Mouse (Mus musculus) activated CD4-positive, CD25-positive, alpha-beta regulatory T cell, adult 4 months (primary cell): ENCODE measurements around the gene Srl. TPM values are rescaled to one million over a fixed set of nuclear protein-coding genes. Genes with fewer than 3 reads are reported as not detected.
A peak's percentile ranks its signal among the peaks of the same experiment; 100 is the strongest.

Source experiments
- ATAC-seq: one replicate; pipeline ENCODE4 v1.8.0; 2017
- polyA plus RNA-seq, 2 experiments: library from polyadenylated mRNA; unstranded; fragments of 100-300 nt; shearing (Covaris generic); gene quantifications; one replicate each; pipeline ENCODE4 v1.2.1; 2017

Gene Srl
- polyA plus RNA-seq, 2 experiments from 2014 or later: 0.20 to 1.9 TPM

DNA sequence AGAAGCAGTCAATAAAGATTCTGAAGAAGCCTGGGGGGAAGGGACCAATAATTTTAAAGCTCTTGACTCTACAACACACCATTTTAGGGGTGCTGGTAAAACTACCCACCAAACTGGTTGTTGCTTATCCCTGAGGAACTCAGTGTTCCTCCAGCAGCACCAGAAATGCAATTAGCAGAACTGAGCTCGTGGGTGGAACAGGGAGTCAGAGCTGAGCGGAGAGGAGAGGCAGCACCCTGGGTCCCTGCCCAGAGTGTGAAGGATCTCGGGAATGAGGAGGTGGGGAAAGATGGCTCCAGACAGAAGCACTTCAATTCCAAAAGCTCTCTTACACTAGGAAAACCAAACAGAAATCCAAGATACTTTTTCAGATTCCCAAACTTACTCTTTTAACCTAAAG is 68.9 kb downstream of the Srl start:
- no peak for ATAC-seq

DNA sequence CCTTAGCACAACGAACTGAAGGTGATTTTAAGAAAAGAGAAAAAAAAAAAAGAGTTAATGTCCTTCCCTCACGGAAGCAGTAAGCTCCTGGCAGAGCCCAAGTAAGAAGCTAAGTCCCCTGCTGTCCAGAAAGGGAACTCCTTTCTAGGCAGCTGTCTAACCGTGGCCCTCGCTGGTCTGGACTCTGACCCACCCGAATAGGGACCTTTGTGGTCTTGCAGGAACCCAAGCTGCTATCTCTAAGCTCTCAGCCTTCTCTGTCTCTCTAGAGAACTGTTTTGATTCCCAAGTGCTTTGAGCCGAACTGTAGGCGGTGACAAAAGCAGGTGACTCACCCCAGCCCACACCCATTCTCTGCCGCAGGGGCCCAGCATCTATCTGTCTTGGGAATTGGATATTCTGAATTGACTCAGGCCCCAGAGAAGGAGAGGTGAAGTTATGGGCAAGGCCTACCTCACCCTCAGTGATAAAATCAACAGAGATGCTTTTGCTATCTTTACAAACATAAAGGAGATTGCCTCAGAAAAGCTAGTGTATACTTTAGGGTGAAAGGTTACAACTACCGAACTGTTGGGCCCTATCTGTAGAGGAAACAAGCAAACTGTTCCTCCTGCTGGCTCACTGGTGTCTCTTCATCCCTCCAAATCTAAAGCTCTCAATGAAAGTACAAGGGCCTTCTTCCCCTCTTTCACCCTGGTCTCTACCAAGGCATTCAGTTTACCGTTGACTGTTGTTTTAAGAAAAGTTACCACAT is 71.8 kb downstream of the Srl start:
- ATAC-seq: peak; percentile 58

DNA sequence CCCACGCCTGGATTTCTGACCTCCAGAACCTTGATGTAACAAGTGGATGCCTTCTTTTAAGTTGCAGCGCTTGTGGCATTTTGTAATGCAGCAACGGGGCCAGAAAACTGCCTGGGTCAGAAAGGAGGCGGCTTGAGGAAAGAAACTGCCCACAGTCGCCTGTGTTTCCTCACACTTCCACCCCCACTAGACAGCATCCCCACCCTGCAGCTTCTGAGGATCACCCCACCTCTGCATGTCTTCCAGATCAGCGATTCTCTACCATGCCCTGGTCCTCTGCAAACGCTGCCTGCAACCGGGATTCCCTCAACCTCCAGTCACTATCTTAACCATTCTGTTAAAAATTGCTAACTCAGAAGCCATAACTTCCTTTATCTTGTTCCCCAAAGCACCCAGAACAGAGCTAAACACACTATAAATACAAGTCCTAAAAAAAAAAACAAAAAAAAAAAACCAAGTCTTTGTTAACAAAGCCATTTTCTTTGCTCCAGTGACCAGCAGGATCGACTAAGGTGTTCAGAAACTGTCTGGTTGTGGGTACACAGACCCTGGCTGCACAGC is 77.0 kb downstream of the Srl start:
- ATAC-seq: no peak

DNA sequence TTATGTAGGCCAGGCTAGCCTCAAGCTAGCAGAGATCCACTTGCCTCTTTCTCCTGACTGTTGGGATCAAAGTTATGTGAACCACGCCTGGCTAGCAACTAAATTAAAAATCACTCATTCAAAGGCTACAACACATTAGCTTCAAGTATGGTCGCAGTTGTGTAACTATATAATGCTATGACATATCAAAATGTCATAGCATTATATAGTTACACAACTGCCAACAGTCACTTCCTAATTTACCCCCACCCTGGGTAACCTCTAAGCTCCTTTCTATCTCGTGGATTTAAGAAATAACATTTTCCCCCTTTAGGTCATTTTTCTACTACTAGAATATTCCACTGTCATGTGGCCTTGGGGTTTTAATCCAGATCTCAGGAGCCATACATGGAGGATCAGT is 83.7 kb downstream of the Srl start:
- no peak for ATAC-seq

DNA sequence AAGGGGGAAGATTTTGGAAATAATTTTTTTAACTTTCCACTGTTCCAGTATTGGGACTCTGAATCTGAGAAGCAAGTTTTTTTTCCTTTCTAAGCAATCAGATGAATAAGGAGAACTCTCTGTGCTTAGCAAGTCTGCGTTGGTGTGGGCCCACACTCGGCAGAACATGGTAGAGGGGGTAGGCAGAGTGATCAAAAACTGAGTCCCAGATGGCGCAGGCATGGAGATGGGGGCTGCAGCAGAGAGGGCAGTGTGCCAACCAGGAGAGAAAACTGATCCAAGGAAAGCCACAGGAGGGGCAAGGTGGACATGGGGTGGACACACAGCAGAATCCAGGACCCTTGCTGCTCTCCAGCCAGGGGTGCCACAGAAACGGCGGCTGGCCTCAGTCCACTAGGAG is 85.2 kb downstream of the Srl start:
- ATAC-seq: no peak

DNA sequence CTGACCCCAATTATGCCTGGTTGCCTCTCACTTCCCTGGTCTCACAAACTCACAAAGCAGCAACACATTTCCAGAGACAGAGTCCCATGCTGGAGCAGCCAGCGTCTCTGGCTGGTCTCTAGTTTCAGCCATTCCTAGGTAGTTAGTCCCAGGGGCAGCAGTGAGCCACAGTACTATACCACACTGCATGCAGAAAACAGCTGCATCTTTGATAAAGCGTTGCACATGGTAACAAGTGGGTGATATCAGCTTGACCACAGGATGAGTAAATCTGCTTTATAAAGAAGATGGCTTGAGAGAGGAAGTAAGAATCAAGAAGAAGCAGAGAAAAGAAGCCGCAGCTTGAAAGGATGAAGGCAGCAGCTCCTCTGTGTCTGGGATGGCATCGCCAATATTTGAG is 85.9 kb downstream of the Srl start:
- ATAC-seq: no peak

DNA sequence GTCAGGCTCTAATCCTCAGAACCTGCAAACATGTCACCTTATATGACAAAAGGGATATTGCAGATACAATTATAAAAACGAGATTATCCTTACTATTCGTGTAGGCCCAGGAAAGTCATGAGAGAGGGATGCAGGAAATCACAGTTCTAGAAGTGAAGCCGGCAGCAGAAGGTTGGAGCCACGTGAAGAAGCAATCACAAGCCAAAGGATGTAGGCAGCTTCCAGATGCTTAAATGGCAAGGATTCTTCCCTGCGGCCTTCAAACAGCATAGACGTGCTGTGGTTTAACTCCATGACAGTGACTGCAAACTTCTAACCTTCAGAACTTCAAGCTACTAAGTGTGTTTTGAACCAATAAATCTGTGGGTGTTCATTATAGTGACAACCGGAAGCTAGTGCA is 87.1 kb downstream of the Srl start:
- no peak for ATAC-seq

DNA sequence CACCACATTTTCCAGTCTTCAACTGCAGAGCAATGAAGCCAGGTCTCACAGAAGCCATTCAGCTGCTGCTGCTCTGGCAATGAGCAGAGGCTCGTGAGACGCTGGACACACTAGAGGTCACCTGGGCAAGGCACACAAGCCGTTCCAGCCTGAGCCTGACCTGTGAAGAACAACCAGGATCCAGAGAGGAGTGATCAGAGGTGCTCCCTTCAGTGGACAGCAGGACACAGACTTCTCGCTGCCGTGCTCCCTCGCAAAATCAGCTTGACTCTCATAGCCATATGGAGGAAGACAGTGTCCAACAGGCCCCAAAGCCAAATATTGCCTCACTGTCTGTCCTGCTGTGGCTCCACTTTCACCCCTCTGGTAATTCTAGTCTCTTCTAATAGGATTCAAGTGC is 92.2 kb downstream of the Srl start:
- no peak for ATAC-seq

DNA sequence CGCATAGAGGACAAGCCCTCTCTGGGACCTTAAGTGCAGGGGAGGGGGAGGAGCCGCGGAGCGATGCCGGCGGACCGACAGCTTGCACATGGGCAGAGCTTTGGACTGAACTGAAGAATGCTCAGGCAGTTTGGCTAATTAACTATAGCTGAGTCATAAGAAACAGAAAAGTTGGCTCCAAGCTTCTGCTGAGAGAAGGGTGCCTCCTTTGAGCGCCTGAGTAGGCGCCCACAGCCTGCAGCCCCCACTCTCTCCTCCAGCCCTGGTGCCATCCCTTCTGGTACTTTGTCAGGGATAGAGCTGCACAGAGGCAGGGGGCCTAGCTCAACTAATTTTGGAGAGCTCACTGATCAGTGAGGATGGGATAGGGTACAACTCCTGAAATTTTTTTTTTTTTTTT is 93.4 kb downstream of the Srl start:
- ATAC-seq: no peak

DNA sequence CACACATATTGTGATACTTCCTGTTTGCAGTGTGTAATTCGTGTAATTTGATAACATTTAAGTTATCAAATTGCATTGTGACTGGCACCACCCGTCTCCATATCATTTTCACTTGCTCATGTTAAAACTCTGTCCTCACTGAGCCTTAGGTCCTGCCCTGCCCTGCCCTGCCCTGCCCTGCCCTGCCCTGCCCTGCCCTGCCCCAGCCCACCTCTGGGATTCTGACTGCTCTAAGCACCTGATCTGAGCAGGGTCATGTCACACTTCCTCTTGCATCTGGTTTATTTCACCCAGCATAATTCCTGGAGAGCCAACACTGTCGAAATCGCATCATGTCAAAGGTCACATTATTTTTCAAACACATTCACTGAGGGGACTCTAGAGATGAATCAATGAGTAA is 95.2 kb downstream of the Srl start:
- ATAC-seq: no peak

DNA sequence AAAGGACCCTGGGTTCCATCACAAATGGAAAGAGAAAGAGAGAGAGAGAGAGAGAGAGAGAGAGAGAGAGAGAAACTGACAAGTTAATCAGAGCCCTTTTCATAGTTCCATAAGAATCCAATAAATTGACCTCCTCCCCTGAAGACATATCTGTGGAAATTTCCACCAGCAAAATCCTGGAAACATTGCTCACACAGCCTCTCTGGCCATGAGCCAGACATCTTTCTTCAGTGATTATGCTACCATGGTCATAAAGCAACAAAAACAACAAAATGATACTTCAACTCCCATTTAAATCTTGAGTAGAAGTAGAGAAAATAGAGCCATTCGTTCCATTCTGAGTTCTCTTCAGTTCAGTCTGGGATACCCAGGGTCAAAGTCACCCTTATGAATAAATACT is 97.2 kb downstream of the Srl start:
- ATAC-seq: no peak

DNA sequence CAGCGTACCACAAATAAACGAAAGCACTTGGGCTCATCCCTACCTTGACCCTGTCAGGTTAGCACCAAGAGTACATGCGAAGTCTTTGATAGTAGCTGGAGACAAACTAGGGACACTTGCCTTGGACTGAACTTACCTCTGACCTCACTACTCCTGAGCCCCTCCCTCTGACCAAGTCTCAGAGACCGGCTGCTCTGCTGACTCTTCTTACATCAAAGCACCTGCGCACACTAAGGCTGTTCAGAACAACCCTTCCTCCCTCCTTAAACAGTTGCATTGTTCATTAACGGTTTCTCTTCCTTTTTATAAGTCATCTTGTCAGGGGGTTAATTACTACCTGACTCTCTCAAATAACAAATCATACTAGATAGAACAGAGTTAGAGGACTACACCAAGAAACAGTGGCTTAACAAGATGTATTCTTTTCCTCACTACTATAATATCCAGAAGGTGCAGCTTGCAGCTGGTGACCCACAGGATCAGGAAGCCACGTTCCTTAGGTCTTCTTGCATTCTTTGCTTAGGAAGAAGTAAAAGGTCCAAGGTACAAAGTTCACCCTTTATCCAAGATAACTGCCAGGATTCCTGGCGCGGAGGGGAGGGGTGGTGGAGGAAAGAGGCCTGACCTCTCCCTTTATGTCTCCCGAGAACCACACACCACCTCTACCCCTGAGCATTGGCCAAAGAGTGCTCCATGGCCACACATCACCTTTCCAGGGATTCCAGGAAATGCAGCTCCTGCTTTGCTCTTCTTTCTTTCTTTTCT is 102.1 kb downstream of the Srl start:
- ATAC-seq: no peak

DNA sequence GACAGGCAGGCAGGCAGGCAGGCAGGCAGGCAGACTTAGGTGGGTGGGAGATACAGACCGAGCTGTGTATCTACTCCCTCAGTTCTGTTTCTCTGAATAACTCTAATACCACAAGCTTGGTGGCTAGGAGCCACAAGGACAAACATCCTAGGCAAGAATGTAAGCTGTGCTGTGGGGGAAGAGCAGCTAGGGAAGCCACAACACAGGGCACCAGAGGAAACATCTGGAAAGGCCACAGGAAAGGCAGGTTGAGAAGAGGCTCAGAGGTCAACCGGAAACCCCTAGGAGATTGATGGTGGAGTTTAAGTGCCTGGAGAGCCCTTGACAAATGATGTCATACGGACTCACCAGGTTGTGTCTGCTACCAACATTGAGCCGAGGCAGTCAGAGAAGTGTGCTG is 104.9 kb downstream of the Srl start:
- ATAC-seq: no peak

DNA sequence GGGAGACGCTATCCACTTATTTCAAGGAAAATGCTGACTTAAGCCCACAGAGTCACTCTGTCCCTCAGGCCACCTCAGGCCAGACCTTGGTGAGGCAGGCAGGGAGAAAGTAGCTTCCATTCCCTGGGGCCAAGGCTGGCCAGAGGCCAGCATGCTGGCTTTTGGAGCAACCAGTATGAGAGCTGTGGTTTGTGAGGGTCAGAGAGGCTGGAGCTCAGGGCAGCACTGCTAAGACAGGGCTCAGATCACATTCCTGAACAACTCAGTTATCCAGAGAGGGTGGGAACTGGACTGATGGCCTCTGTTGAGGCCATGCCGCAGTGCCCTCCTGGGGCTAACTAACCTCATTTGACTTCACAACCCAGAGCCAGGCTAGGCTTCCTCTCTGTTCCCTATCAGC is 106.2 kb downstream of the Srl start:
- ATAC-seq: no peak

DNA sequence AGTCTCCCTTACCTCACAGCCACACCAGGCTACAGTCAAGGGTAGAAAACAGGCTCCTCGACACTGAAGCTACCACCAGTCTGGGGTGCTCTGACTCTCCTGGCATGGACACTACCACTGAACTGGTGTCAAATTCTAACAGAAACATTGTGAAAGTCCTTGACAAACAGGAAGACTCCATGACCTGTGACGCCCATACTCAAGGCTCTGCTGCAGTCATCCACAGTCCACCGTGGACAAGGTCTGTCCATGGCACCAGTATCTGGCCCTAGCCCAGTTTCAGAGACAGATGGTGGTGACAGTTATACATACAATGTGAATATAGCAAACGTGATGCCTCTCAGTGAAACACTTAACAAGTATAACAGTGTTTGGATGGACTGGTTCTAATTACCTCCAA is 109.8 kb downstream of the Srl start:
- no peak for ATAC-seq

DNA sequence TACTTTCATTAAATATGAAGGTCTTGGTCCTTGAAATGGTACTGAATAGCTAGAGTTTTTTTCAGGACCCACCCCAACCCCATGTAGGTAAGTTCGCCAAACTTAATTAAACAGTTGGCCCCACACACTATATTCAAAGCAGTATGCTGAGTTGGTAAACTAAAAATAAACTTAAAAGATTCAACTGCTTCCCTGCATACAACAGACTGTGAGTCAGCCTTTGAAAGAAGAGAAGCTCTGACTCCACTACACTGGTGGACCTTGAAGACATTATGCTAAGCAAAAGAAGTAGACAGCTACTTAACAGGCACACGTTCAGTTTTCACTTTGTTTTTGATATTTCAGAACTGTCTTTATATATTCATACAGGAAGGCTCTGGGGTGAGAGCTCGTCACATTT is 110.6 kb downstream of the Srl start:
- ATAC-seq: no peak

DNA sequence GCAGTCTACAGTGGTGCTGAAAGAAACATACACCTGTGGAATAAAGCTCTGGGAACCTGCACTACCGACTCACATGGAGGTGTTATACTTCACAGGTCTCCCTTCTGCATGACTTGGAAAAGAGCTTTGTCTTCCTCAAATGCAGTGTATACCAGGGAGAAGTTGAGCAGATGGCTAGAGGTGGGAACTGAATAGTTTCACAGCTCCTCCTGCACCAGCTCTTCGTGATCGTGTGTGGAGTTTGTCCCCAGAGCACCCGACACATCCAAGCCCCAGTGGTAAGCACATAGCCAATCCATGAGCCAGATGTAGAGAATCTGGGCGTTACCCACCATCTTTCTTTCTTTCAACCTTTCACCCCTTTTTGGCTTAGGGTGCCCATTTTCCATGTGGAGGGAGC is 111.4 kb downstream of the Srl start:
- ATAC-seq: no peak

Other genes with a start within 250 kb of the Srl start
- under 1 TPM; 0.36 to 0.40 TPM for gene Adcy9, start 121.3 kb downstream of the Srl start, polyA plus RNA-seq
- gene Tfap4, start 18.0 kb upstream of the Srl start, polyA plus RNA-seq: 1 to 10 TPM; 4.1 to 6.2 TPM
- gene Glis2, start 52.9 kb upstream of the Srl start, polyA plus RNA-seq: under 1 TPM in 1 of 2 experiments, not detected in 1; 0.71 TPM
- 10 to 100 TPM; 30.5 to 37.9 TPM for gene Pam16, start 83.2 kb upstream of the Srl start, polyA plus RNA-seq
- gene Vasn, start 98.1 kb upstream of the Srl start, polyA plus RNA-seq: 1 to 10 TPM in 1 of 2 experiments, under 1 TPM in 1; 0.79 to 1.1 TPM
- 10 to 100 TPM; 17.3 to 22.8 TPM for gene Dnaja3, start 98.2 kb upstream of the Srl start, polyA plus RNA-seq
- 100 to 1,000 TPM in 1 of 2 experiments, 10 to 100 TPM in 1; 98.7 to 102 TPM for gene Coro7, start 138.0 kb upstream of the Srl start, polyA plus RNA-seq
- 10 to 100 TPM; 17.9 to 18.3 TPM for gene Nmral1, start 177.5 kb upstream of the Srl start, polyA plus RNA-seq
- 100 to 1,000 TPM; 121 to 122 TPM for gene Hmox2, start 184.5 kb upstream of the Srl start, polyA plus RNA-seq
- 10 to 100 TPM; 27.3 to 27.6 TPM for gene Cdip1, start 248.5 kb upstream of the Srl start, polyA plus RNA-seq